Comparison of ENCODE assay signal across 12 mouse cellular contexts in genomic region chr7:66027747-66028146, GRCm38 (mm10). TPM values are rescaled to one million over a fixed set of nuclear protein-coding genes. Genes with fewer than 3 reads are reported as not detected.
DNase-seq lines count a peak whose midpoint lies in the region; ATAC-seq lines count a peak whose summit lies in the region.
"Had no signal": no experiment of that assay in that cellular context is flagged by ENCODE, and none has a peak within 500 bp of the region (broad histone marks: within the 10 kb centered on the region; RNA-seq: fewer than 3 reads in every experiment).

No protein-coding gene starts in this region.

- DNase-seq in embryo, embryonic 10.5 days (ENCODE audit: low spot score): peak; percentile 44
- DNase-seq in embryo, embryonic 9.5 days (ENCODE audit: extremely low spot score): no peak
- DNase-seq in left cerebral cortex, adult 18-20 months (ENCODE audit: low spot score in 2 of 2): peak; percentile 24
- DNase-seq in left cerebral cortex, adult 11 months (ENCODE audit: low spot score): no peak
- peak; percentile 22 for DNase-seq in 3T3-L1 (ENCODE audit: low read depth, low spot score)
- DNase-seq in cerebellum, postnatal 10 days: peak; percentile 71 to 73
- DNase-seq in thymus, adult 18-20 months: no peak
- DNase-seq: layer of hippocampus, adult 9-11 months had no signal

- ATAC-seq in granulocyte monocyte progenitor cell, adult 5-6 weeks (replicated peaks; ENCODE audit: poor library complexity, severe bottlenecking): no peak
- ATAC-seq: CD4-positive, CD25-positive, alpha-beta regulatory T cell, adult 4 months had no signal

RNA-seq across cellular contexts. Expression of gene Gm45213, which starts 15.7 kb away (rescaled TPM):
- total RNA-seq in left cerebral cortex, adult 18-20 months (2021): not detected
- not detected in 2 replicates for total RNA-seq in granulocyte monocyte progenitor cell, adult 5-6 weeks (2014; fragmentation: Nextera tagmentation)
- not detected in 2 replicates for total RNA-seq in granulocyte monocyte progenitor cell, adult 5-6 weeks (2017)
- total RNA-seq: adrenal gland, postnatal 36 days; megakaryocyte-erythroid progenitor cell, adult 5-6 weeks had no signal

RNA-seq across cellular contexts. Expression of gene Snrpa1, which starts 31.1 kb away (rescaled TPM):
- total RNA-seq in left cerebral cortex, adult 18-20 months (2021): 10 to 100 TPM; 31.6 to 37.6 TPM
- total RNA-seq in granulocyte monocyte progenitor cell, adult 5-6 weeks (2014; fragmentation: Nextera tagmentation): 137 and 142 TPM in 2 replicates
- 132 and 144 TPM in 2 replicates for total RNA-seq in granulocyte monocyte progenitor cell, adult 5-6 weeks (2017)

RNA-seq across cellular contexts. Expression of gene Selenos, which starts 51.7 kb away (rescaled TPM):
- total RNA-seq in left cerebral cortex, adult 18-20 months (2021): 10 to 100 TPM; 46.2 to 46.6 TPM
- 113 and 129 TPM in 2 replicates for total RNA-seq in granulocyte monocyte progenitor cell, adult 5-6 weeks (2014; fragmentation: Nextera tagmentation)
- total RNA-seq in granulocyte monocyte progenitor cell, adult 5-6 weeks (2017): 155 and 185 TPM in 2 replicates

Comparison
In these comparisons a context has a peak if more than half of its experiments do, and no peak if none do; other contexts are left out.
1. DNase-seq: peak in embryo, embryonic 10.5 days (single experiment), left cerebral cortex, adult 18-20 months (2 of 2), 3T3-L1 (single experiment) and cerebellum, postnatal 10 days (2 of 2); none in embryo, embryonic 9.5 days (single experiment), left cerebral cortex, adult 11 months (single experiment) and thymus, adult 18-20 months (0 of 2).